Mouse (Mus musculus) inflammation-experienced regulatory T-cells (primary cell): ENCODE measurements around the gene Nf1. TPM values are rescaled to one million over a fixed set of nuclear protein-coding genes. Genes with fewer than 3 reads are reported as not detected.

Experiments used
- polyA plus RNA-seq, 2 experiments: library from polyadenylated mRNA; unstranded; fragments of 100-300 nt; shearing (Covaris generic); gene quantifications; one replicate each; pipeline ENCODE4 v1.2.1; 2017

Gene Nf1
- 1 to 10 TPM; 1.1 to 2.8 TPM for polyA plus RNA-seq

GRCm38 (mm10) chr11:79339234-79339807, at the start of gene Nf1:
TSS of gene Nf1 (plus strand) at chr11:79339693.

GRCm38 (mm10) chr11:79296856-79297491, 42.5 kb upstream of the Nf1 start, which contains the start of gene Gm9964:
TSS of gene Gm9964 (minus strand) at chr11:79296906.

GRCm38 (mm10) chr11:79503845-79504244, 164.4 kb downstream of the Nf1 start, which contains the start of gene Omg:
TSS of gene Omg (minus strand) at chr11:79504084.

GRCm38 (mm10) chr11:79523560-79524309, 184.2 kb downstream of the Nf1 start, which contains the start of gene Evi2b:
TSS of gene Evi2b (minus strand) at chr11:79523762.

GRCm38 (mm10) chr11:79530333-79530761, 190.9 kb downstream of the Nf1 start, which contains the start of the genes Evi2 and Evi2a:
TSS of gene Evi2 (minus strand) at chr11:79530589.
TSS of gene Evi2a (minus strand) at chr11:79530609.

GRCm38 (mm10) chr11:79590664-79591590, 251.4 kb downstream of the Nf1 start, which contains the start of gene Rab11fip4:
TSS of gene Rab11fip4 (plus strand) at chr11:79591212.

Other genes with a start within 250 kb of the Nf1 start
- gene Ksr1, start 193.3 kb upstream of the Nf1 start, polyA plus RNA-seq = 10 to 100 TPM in 1 of 2 experiments, 1 to 10 TPM in 1; 5.8 to 10.2 TPM
- 100 to 1,000 TPM; 109 TPM for gene Wsb1, start 85.0 kb upstream of the Nf1 start, polyA plus RNA-seq
- gene Gm9964, start 42.8 kb upstream of the Nf1 start, polyA plus RNA-seq = not detected
- gene Omg, start 164.4 kb downstream of the Nf1 start, polyA plus RNA-seq = under 1 TPM; 0.20 to 0.54 TPM
- 10 to 100 TPM; 65.3 to 79.8 TPM for gene Evi2b, start 184.1 kb downstream of the Nf1 start, polyA plus RNA-seq
- 1 to 10 TPM; 3.7 to 6.3 TPM for gene Evi2, start 190.9 kb downstream of the Nf1 start, polyA plus RNA-seq
- gene Evi2a, start 190.9 kb downstream of the Nf1 start, polyA plus RNA-seq = 10 to 100 TPM; 27.9 to 35.0 TPM